Comparison of ENCODE assay signal across 10 mouse cellular contexts in the genomic region with DNA sequence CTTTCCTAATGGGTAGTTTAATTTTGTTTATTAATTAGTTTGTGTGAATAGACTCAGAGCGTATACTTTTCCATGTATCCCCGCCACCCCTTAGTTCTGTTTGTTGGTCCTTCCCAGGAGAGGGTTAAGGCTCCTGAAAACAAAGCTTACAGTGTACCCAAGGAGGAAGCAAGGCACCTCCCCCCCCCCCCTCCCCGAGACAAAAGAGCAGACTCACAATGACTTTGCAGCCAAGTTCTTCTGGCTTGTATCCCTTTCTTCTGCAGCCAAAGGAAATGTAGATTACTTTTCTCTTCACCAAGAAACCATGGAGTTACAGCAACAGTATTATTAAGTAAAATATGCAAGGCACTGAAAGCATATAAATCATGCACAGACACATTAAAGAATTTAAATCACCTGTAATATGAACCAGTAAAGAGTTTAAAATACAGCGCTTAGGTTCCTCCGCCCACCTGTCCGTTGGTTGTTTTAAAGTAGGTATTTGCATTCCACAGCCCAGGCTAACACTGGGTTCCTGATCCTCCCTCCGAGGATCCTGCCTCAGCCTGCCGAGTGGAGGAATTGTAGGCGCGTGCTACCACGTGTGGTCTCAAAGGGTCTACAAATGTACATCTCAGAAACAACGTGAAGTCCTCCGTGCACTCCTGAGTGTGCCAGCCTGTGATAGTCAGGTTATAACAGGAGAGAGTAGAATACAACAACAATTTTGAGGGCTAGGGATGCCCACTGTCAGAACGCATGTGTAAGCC. TPM values are rescaled to one million over a fixed set of nuclear protein-coding genes. Genes with fewer than 3 reads are reported as not detected.
A peak's percentile ranks its signal among the peaks of the same experiment; 100 is the strongest.
DNase-seq lines count a peak whose midpoint lies in the region; ATAC-seq lines count a peak whose summit lies in the region.
"Had no signal": no experiment of that assay in that cellular context is flagged by ENCODE, and none has a peak within 500 bp of the region (broad histone marks: within the 10 kb centered on the region; RNA-seq: fewer than 3 reads in every experiment).

No protein-coding gene starts in this region.

- no peak overlapping the region for H3K4me3 ChIP-seq in heart, embryonic 12.5 days
- H3K4me3 ChIP-seq in liver, embryonic 11.5 days (ENCODE audit: low read depth, low read length) = no peak overlapping the region

- WGBS in heart, embryonic 12.5 days = 56% methylated on average over 14 of the region's 14 CpGs
- WGBS in liver, embryonic 11.5 days = 49% methylated on average over 14 of the region's 14 CpGs

- H3K27ac ChIP-seq in heart, embryonic 12.5 days (ENCODE audit: poor library complexity, severe bottlenecking) = peak overlapping the region; percentile 11; the same call in 1 of the 2 replicates
- H3K27ac ChIP-seq in liver, embryonic 11.5 days (ENCODE audit: low read depth, low read length) = peak overlapping the region; percentile 90

- no peak overlapping the region for H3K9ac ChIP-seq in heart, embryonic 12.5 days
- H3K9ac ChIP-seq in liver, embryonic 11.5 days (ENCODE audit: low read depth, low read length) = peak overlapping the region; percentile 49

- no peaks in the 10 kb centered on the region for H3K9me3 ChIP-seq in heart, embryonic 12.5 days (replicated peaks)
- no peaks in the 10 kb centered on the region for H3K9me3 ChIP-seq in liver, embryonic 11.5 days (ENCODE audit: control insufficient read depth, low read length)

- H3K4me2 ChIP-seq in heart, embryonic 12.5 days = no peak overlapping the region
- H3K4me2 ChIP-seq in liver, embryonic 11.5 days = peak overlapping the region; percentile 25

- no peaks in the 10 kb centered on the region for H3K27me3 ChIP-seq in heart, embryonic 12.5 days (replicated peaks)
- no peaks in the 10 kb centered on the region for H3K27me3 ChIP-seq in liver, embryonic 11.5 days (replicated peaks; ENCODE audit: control insufficient read depth, insufficient read depth, low read length)

- intact Hi-C loops in gastrocnemius, postnatal 14 days (cut with DNase I; ENCODE audit: low total_unique reads) = no loop called here

- ATAC-seq in heart, embryonic 12.5 days (ENCODE audit: insufficient number of reproducible peaks, low FRiP score) = no peak
- no peak for ATAC-seq in liver, embryonic 11.5 days (replicated peaks; ENCODE audit: low FRiP score)

- DNase-seq in heart, adult 8-10 months (ENCODE audit: low spot score) = no peak
- DNase-seq in 416B (ENCODE audit: low read depth) = peak; percentile 56
- peak; percentile 76 for DNase-seq in ZHBTc4 (ENCODE audit: low read depth, low spot score)
- DNase-seq in liver, embryonic 11.5 days (ENCODE audit: low spot score) = no peak
- no peak for DNase-seq in gastrocnemius, postnatal 14 days
- DNase-seq in frontal cortex, postnatal 14 days (ENCODE audit: low spot score in 2 of 2) = no peak
- DNase-seq in cerebellum, adult 8-10 months = no peak
- DNase-seq: lung, adult 18-20 months; thymus, postnatal 4 days had no signal

- H3K36me3 ChIP-seq in heart, embryonic 12.5 days = no peaks in the 10 kb centered on the region
- H3K36me3 ChIP-seq in liver, embryonic 11.5 days (ENCODE audit: control insufficient read depth, insufficient read depth, low read length) = no peaks in the 10 kb centered on the region

- peaks cover 17% of the 10 kb centered on the region for H3K4me1 ChIP-seq in heart, embryonic 12.5 days (replicated peaks)
- H3K4me1 ChIP-seq in liver, embryonic 11.5 days (replicated peaks; ENCODE audit: control insufficient read depth, insufficient read depth, low read length) = peaks cover 16% of the 10 kb centered on the region

RNA-seq across cellular contexts. Expression of gene Gclm, which starts 1.8 kb away (rescaled TPM):
- polyA plus RNA-seq in heart, embryonic 12.5 days (2016; fragmentation: Nextera tagmentation; extraction: Ambion mirVana) = 108 and 122 TPM in 2 replicates
- total RNA-seq in heart, adult 8-10 months (2022) = 10 to 100 TPM; 42.6 to 75.3 (median 55.1) TPM
- polyA plus RNA-seq in liver, embryonic 11.5 days (2014; fragmentation: Nextera tagmentation; extraction: Ambion mirVana) = 367 and 406 TPM in 2 replicates
- total RNA-seq in gastrocnemius, postnatal 14 days (2021) = 10 to 100 TPM; 22.7 to 28.7 TPM

RNA-seq across cellular contexts. Expression of gene Dnttip2, which starts 30.6 kb away (rescaled TPM):
- 50.1 and 53.4 TPM in 2 replicates for polyA plus RNA-seq in heart, embryonic 12.5 days (2016; fragmentation: Nextera tagmentation; extraction: Ambion mirVana)
- 10 to 100 TPM; 23.3 to 29.7 (median 26.1) TPM for total RNA-seq in heart, adult 8-10 months (2022)
- polyA plus RNA-seq in liver, embryonic 11.5 days (2014; fragmentation: Nextera tagmentation; extraction: Ambion mirVana) = 93.7 and 102 TPM in 2 replicates
- 10 to 100 TPM; 18.4 to 19.7 TPM for total RNA-seq in gastrocnemius, postnatal 14 days (2021)

RNA-seq across cellular contexts. Expression of gene Bcar3, which starts 50.3 kb away (rescaled TPM):
- 6.0 and 7.3 TPM in 2 replicates for polyA plus RNA-seq in heart, embryonic 12.5 days (2016; fragmentation: Nextera tagmentation; extraction: Ambion mirVana)
- total RNA-seq in heart, adult 8-10 months (2022) = 1 to 10 TPM; 3.9 to 8.2 (median 5.2) TPM
- 10.1 and 12.2 TPM in 2 replicates for polyA plus RNA-seq in liver, embryonic 11.5 days (2014; fragmentation: Nextera tagmentation; extraction: Ambion mirVana)
- 1 to 10 TPM; 8.3 to 9.5 TPM for total RNA-seq in gastrocnemius, postnatal 14 days (2021)

Comparison
In these comparisons a context has a peak if more than half of its experiments do, and no peak if none do; other contexts are left out.
1. DNase-seq: peak in 416B (single experiment) and ZHBTc4 (single experiment); none in heart, adult 8-10 months (single experiment), liver, embryonic 11.5 days (single experiment), gastrocnemius, postnatal 14 days (single experiment), frontal cortex, postnatal 14 days (0 of 2) and cerebellum, adult 8-10 months (single experiment).